Mouse (Mus musculus): ENCODE results near the gene Pabpc6. TPM values are rescaled to one million over a fixed set of nuclear protein-coding genes. Genes with fewer than 3 reads are reported as not detected.

The Pabpc6 gene
- polyA plus RNA-seq (2012; fragmentation: generic; extraction: Trizol): not detected
- long read RNA-seq, experiment 1: 0 reads
- long read RNA-seq, experiment 2: 0 reads

- Histone ChIP-seq H3ac (ENCODE audit: control insufficient read depth, insufficient read length, low read depth) (no peak within 1 kb of the TSS), H3K36me3 (ENCODE audit: control insufficient read depth, insufficient read depth) (no peaks in the 10 kb centered on the region), H3K27me3 (ENCODE audit: control insufficient read depth, insufficient read depth, insufficient read length) (no peaks in the 10 kb centered on the region), H3K79me2 (ENCODE audit: control insufficient read depth, insufficient read depth) (no peaks in the 10 kb centered on the region), H3K4me3 (ENCODE audit: insufficient read depth, poor library complexity, severe bottlenecking) (no peak within 1 kb of the TSS), H3K79me3 (ENCODE audit: low read depth) (no peaks in the 10 kb centered on the region)
- no peak for TF ChIP-seq FOSL1 (IDR thresholded peaks at IDR 0.05; ENCODE audit: insufficient read depth, low read length, poor library complexity, severe bottlenecking)
- no peak for TF ChIP-seq CTCF (IDR thresholded peaks at IDR 0.05; ENCODE audit: control insufficient read depth, insufficient read depth, insufficient read length)
- TF ChIP-seq MYOG (IDR thresholded peaks at IDR 0.05; ENCODE audit: control insufficient read depth, extremely low read depth, insufficient read length): no peak
- no peak for TF ChIP-seq MAX (IDR thresholded peaks at IDR 0.05)
- TF ChIP-seq USF1 (IDR thresholded peaks at IDR 0.05; ENCODE audit: low read depth): no peak
These were observed at the start of gene Pabpc6 for GRCm38 (mm10) chr17:9669283-9669905. Gene Pabpc6 (minus strand): TSS chr17:9669717.

- no peaks in the 10 kb centered on the region for H3K27me3 ChIP-seq (ENCODE audit: control insufficient read depth, insufficient read depth, insufficient read length)
- TF ChIP-seq USF1 (IDR thresholded peaks at IDR 0.05; ENCODE audit: low read depth) (no peak), CEBPB (IDR thresholded peaks at IDR 0.05; ENCODE audit: low read depth) (no peak), CTCF (IDR thresholded peaks at IDR 0.05; ENCODE audit: control insufficient read depth, insufficient read depth, insufficient read length) (no peak), MYOD1 (IDR thresholded peaks at IDR 0.05; ENCODE audit: control insufficient read depth, insufficient read length, low read depth) (no peak), MYOG (IDR thresholded peaks at IDR 0.05; ENCODE audit: control insufficient read depth, extremely low read depth, insufficient read length) (no peak), MAX (IDR thresholded peaks at IDR 0.05) (no peak), FOSL1 (IDR thresholded peaks at IDR 0.05; ENCODE audit: insufficient read depth, low read length, poor library complexity, severe bottlenecking) (no peak)
These were observed 41.4 kb upstream of the Pabpc6 start for GRCm38 (mm10) chr17:9710910-9711309.

GRCm38 (mm10) chr17:9708888-9709287, 39.4 kb upstream of the Pabpc6 start:
- H3K27me3 ChIP-seq (ENCODE audit: control insufficient read depth, insufficient read depth, insufficient read length): no peaks in the 10 kb centered on the region
- no peak overlapping the region for H3K4me3 ChIP-seq (ENCODE audit: insufficient read depth, poor library complexity, severe bottlenecking)
- TF ChIP-seq CTCF (IDR thresholded peaks at IDR 0.05; ENCODE audit: control insufficient read depth, insufficient read depth, insufficient read length) (no peak), CEBPB (IDR thresholded peaks at IDR 0.05; ENCODE audit: low read depth) (no peak), MYOD1 (IDR thresholded peaks at IDR 0.05; ENCODE audit: control insufficient read depth, insufficient read length, low read depth) (no peak), MAX (IDR thresholded peaks at IDR 0.05) (no peak), USF1 (IDR thresholded peaks at IDR 0.05; ENCODE audit: low read depth) (no peak), MYOG (IDR thresholded peaks at IDR 0.05; ENCODE audit: control insufficient read depth, extremely low read depth, insufficient read length) (no peak), FOSL1 (IDR thresholded peaks at IDR 0.05; ENCODE audit: insufficient read depth, low read length, poor library complexity, severe bottlenecking) (no peak)
- H3ac ChIP-seq (ENCODE audit: control insufficient read depth, insufficient read length, low read depth): no peak overlapping the region
- H3K79me2 ChIP-seq (ENCODE audit: control insufficient read depth, insufficient read depth): no peaks in the 10 kb centered on the region
- no peaks in the 10 kb centered on the region for H3K36me3 ChIP-seq (ENCODE audit: control insufficient read depth, insufficient read depth)
- no peaks in the 10 kb centered on the region for H3K79me3 ChIP-seq (ENCODE audit: low read depth)

More at GRCm38 (mm10) chr17:9710910-9711309, 41.4 kb upstream of the Pabpc6 start:
- no peak overlapping the region for H3K4me3 ChIP-seq (ENCODE audit: insufficient read depth, poor library complexity, severe bottlenecking)
- no peak overlapping the region for H3ac ChIP-seq (ENCODE audit: control insufficient read depth, insufficient read length, low read depth)
- H3K36me3 ChIP-seq (ENCODE audit: control insufficient read depth, insufficient read depth): no peaks in the 10 kb centered on the region
- H3K79me3 ChIP-seq (ENCODE audit: low read depth): no peaks in the 10 kb centered on the region
- H3K79me2 ChIP-seq (ENCODE audit: control insufficient read depth, insufficient read depth): no peaks in the 10 kb centered on the region

GRCm38 (mm10) chr17:9707356-9707755, 37.8 kb upstream of the Pabpc6 start:
- no peaks in the 10 kb centered on the region for H3K79me3 ChIP-seq (ENCODE audit: low read depth)
- H3K4me3 ChIP-seq (ENCODE audit: insufficient read depth, poor library complexity, severe bottlenecking): no peak overlapping the region
- H3ac ChIP-seq (ENCODE audit: control insufficient read depth, insufficient read length, low read depth): no peak overlapping the region
- H3K36me3 ChIP-seq (ENCODE audit: control insufficient read depth, insufficient read depth): no peaks in the 10 kb centered on the region
- H3K79me2 ChIP-seq (ENCODE audit: control insufficient read depth, insufficient read depth): no peaks in the 10 kb centered on the region
- H3K27me3 ChIP-seq (ENCODE audit: control insufficient read depth, insufficient read depth, insufficient read length): no peaks in the 10 kb centered on the region
- TF ChIP-seq FOSL1 (IDR thresholded peaks at IDR 0.05; ENCODE audit: insufficient read depth, low read length, poor library complexity, severe bottlenecking) (no peak), MYOG (IDR thresholded peaks at IDR 0.05; ENCODE audit: control insufficient read depth, extremely low read depth, insufficient read length) (no peak), CTCF (IDR thresholded peaks at IDR 0.05; ENCODE audit: control insufficient read depth, insufficient read depth, insufficient read length) (no peak), MAX (IDR thresholded peaks at IDR 0.05) (no peak), CEBPB (IDR thresholded peaks at IDR 0.05; ENCODE audit: low read depth) (no peak), MYOD1 (IDR thresholded peaks at IDR 0.05; ENCODE audit: control insufficient read depth, insufficient read length, low read depth) (no peak), USF1 (IDR thresholded peaks at IDR 0.05; ENCODE audit: low read depth) (no peak)

GRCm38 (mm10) chr17:9697763-9698162, 28.2 kb upstream of the Pabpc6 start:
- H3K36me3 ChIP-seq (ENCODE audit: control insufficient read depth, insufficient read depth): no peaks in the 10 kb centered on the region
- no peak for TF ChIP-seq MAX (IDR thresholded peaks at IDR 0.05)
- no peak for TF ChIP-seq MYOG (IDR thresholded peaks at IDR 0.05; ENCODE audit: control insufficient read depth, extremely low read depth, insufficient read length)
- TF ChIP-seq USF1 (IDR thresholded peaks at IDR 0.05; ENCODE audit: low read depth): no peak
- no peak for TF ChIP-seq FOSL1 (IDR thresholded peaks at IDR 0.05; ENCODE audit: insufficient read depth, low read length, poor library complexity, severe bottlenecking)
- no peak for TF ChIP-seq CTCF (IDR thresholded peaks at IDR 0.05; ENCODE audit: control insufficient read depth, insufficient read depth, insufficient read length)
- TF ChIP-seq CEBPB (IDR thresholded peaks at IDR 0.05; ENCODE audit: low read depth): no peak
- H3K79me2 ChIP-seq (ENCODE audit: control insufficient read depth, insufficient read depth): no peaks in the 10 kb centered on the region
- H3ac ChIP-seq (ENCODE audit: control insufficient read depth, insufficient read length, low read depth): no peak overlapping the region
- H3K4me3 ChIP-seq (ENCODE audit: insufficient read depth, poor library complexity, severe bottlenecking): no peak overlapping the region
- no peaks in the 10 kb centered on the region for H3K27me3 ChIP-seq (ENCODE audit: control insufficient read depth, insufficient read depth, insufficient read length)
- H3K79me3 ChIP-seq (ENCODE audit: low read depth): no peaks in the 10 kb centered on the region
